Comparison of ENCODE assay signal across 16 mouse cellular contexts in genomic region chr3:121277557-121277956, GRCm38 (mm10). TPM values are rescaled to one million over a fixed set of nuclear protein-coding genes. Genes with fewer than 3 reads are reported as not detected.
DNase-seq lines count a peak whose midpoint lies in the region; ATAC-seq and TF ChIP-seq lines count a peak whose summit lies in the region.
"Had no signal": no experiment of that assay in that cellular context is flagged by ENCODE, and none has a peak within 500 bp of the region (broad histone marks: within the 10 kb centered on the region; RNA-seq: fewer than 3 reads in every experiment).

No protein-coding gene starts in this region.

- peaks cover 6% of the 10 kb centered on the region; the same call in 1 of the 2 replicates for H3K27me3 ChIP-seq in heart, embryonic 12.5 days (replicated peaks)
- H3K27me3 ChIP-seq in midbrain, postnatal 0 days (ENCODE audit: insufficient read depth, low read length): no peaks in the 10 kb centered on the region
- no peaks in the 10 kb centered on the region for H3K27me3 ChIP-seq in midbrain, embryonic 15.5 days (replicated peaks)
- no peaks in the 10 kb centered on the region for H3K27me3 ChIP-seq in forebrain, embryonic 12.5 days
- no peaks in the 10 kb centered on the region for H3K27me3 ChIP-seq in hindbrain, embryonic 14.5 days (ENCODE audit: control insufficient read depth, insufficient read depth, low read length)
- H3K27me3 ChIP-seq: embryonic facial prominence, embryonic 13.5 days; lung, embryonic 15.5 days; neural tube, embryonic 15.5 days had no signal

- no peak for ATAC-seq in heart, embryonic 12.5 days (ENCODE audit: insufficient number of reproducible peaks, low FRiP score)
- no peak for ATAC-seq in midbrain, postnatal 0 days (ENCODE audit: low FRiP score)
- ATAC-seq in midbrain, embryonic 15.5 days (replicated peaks): no peak
- no peak for ATAC-seq in forebrain, embryonic 12.5 days (ENCODE audit: low FRiP score)
- ATAC-seq in hindbrain, embryonic 14.5 days (ENCODE audit: low FRiP score): no peak

- peaks cover 5% of the 10 kb centered on the region; the same call in 1 of the 2 replicates for H3K4me1 ChIP-seq in heart, embryonic 12.5 days (replicated peaks)
- no peaks in the 10 kb centered on the region for H3K4me1 ChIP-seq in midbrain, postnatal 0 days (ENCODE audit: insufficient read depth, low read length)
- no peaks in the 10 kb centered on the region for H3K4me1 ChIP-seq in midbrain, embryonic 15.5 days
- no peaks in the 10 kb centered on the region for H3K4me1 ChIP-seq in forebrain, embryonic 12.5 days
- H3K4me1 ChIP-seq in hindbrain, embryonic 14.5 days (replicated peaks; ENCODE audit: control insufficient read depth, insufficient read depth, low read length): no peaks in the 10 kb centered on the region
- H3K4me1 ChIP-seq: embryonic facial prominence, embryonic 13.5 days; hindbrain, embryonic 10.5 days; neural tube, embryonic 15.5 days had no signal

- no peak overlapping the region for H3K9ac ChIP-seq in heart, embryonic 12.5 days
- H3K9ac ChIP-seq in midbrain, postnatal 0 days (replicated peaks; ENCODE audit: low read length, poor library complexity, severe bottlenecking): no peak overlapping the region
- H3K9ac ChIP-seq in midbrain, embryonic 15.5 days: no peak overlapping the region
- no peak overlapping the region for H3K9ac ChIP-seq in forebrain, embryonic 12.5 days
- H3K9ac ChIP-seq in hindbrain, embryonic 14.5 days: no peak overlapping the region
- H3K9ac ChIP-seq: embryonic facial prominence, embryonic 13.5 days; lung, embryonic 15.5 days; neural tube, embryonic 15.5 days had no signal

- WGBS in heart, embryonic 12.5 days: 78% methylated on average over 4 of the region's 4 CpGs
- WGBS in midbrain, postnatal 0 days: 89% methylated on average over 4 of the region's 4 CpGs
- WGBS in midbrain, embryonic 15.5 days: 75% methylated on average over 4 of the region's 4 CpGs
- WGBS in forebrain, embryonic 12.5 days: 87% methylated on average over 4 of the region's 4 CpGs
- WGBS in hindbrain, embryonic 14.5 days: 86% methylated on average over 4 of the region's 4 CpGs

- no peak overlapping the region for H3K4me2 ChIP-seq in heart, embryonic 12.5 days
- no peak overlapping the region for H3K4me2 ChIP-seq in midbrain, postnatal 0 days (ENCODE audit: low read depth, low read length, poor library complexity, severe bottlenecking)
- H3K4me2 ChIP-seq in midbrain, embryonic 15.5 days: no peak overlapping the region
- H3K4me2 ChIP-seq in forebrain, embryonic 12.5 days: no peak overlapping the region
- no peak overlapping the region for H3K4me2 ChIP-seq in hindbrain, embryonic 14.5 days (replicated peaks)
- H3K4me2 ChIP-seq: embryonic facial prominence, embryonic 13.5 days; lung, embryonic 15.5 days; neural tube, embryonic 15.5 days had no signal

- DNase-seq in heart, adult 18-20 months: peak; percentile 75
- DNase-seq in midbrain, postnatal 0 days (ENCODE audit: low spot score): peak; percentile 62
- peak; percentile 29 to 36 for DNase-seq in heart, postnatal 36 days
- no peak for DNase-seq in hindbrain, embryonic 14.5 days (ENCODE audit: low spot score)
- DNase-seq in layer of hippocampus, adult 8-10 months (ENCODE audit: low spot score in 2 of 2): no peak
- DNase-seq: adrenal gland, adult 8-10 months; kidney, adult 18-20 months; thymus, adult 2 months had no signal

- no peak overlapping the region for H3K27ac ChIP-seq in heart, embryonic 12.5 days (ENCODE audit: poor library complexity, severe bottlenecking)
- no peak overlapping the region for H3K27ac ChIP-seq in midbrain, postnatal 0 days (ENCODE audit: low read depth, low read length)
- no peak overlapping the region for H3K27ac ChIP-seq in midbrain, embryonic 15.5 days
- H3K27ac ChIP-seq in forebrain, embryonic 12.5 days: no peak overlapping the region
- H3K27ac ChIP-seq in hindbrain, embryonic 14.5 days: no peak overlapping the region
- H3K27ac ChIP-seq: embryonic facial prominence, embryonic 13.5 days; hindbrain, embryonic 10.5 days; layer of hippocampus, adult 2 months; lung, embryonic 15.5 days; neural tube, embryonic 15.5 days had no signal

- TF ChIP-seq CTCF in midbrain, postnatal 0 days (IDR thresholded peaks at IDR 0.05): no peak

- H3K9me3 ChIP-seq in heart, embryonic 12.5 days (replicated peaks): no peaks in the 10 kb centered on the region
- H3K9me3 ChIP-seq in midbrain, postnatal 0 days (ENCODE audit: low read length): no peaks in the 10 kb centered on the region
- H3K9me3 ChIP-seq in midbrain, embryonic 15.5 days: no peaks in the 10 kb centered on the region
- H3K9me3 ChIP-seq in forebrain, embryonic 12.5 days: no peaks in the 10 kb centered on the region
- no peaks in the 10 kb centered on the region for H3K9me3 ChIP-seq in hindbrain, embryonic 14.5 days (ENCODE audit: control insufficient read depth, low read length)
- H3K9me3 ChIP-seq: embryonic facial prominence, embryonic 13.5 days; hindbrain, embryonic 10.5 days; lung, embryonic 15.5 days; neural tube, embryonic 15.5 days had no signal

- H3K36me3 ChIP-seq in heart, embryonic 12.5 days: no peaks in the 10 kb centered on the region
- no peaks in the 10 kb centered on the region for H3K36me3 ChIP-seq in midbrain, postnatal 0 days (ENCODE audit: insufficient read depth, low read length)
- H3K36me3 ChIP-seq in midbrain, embryonic 15.5 days (replicated peaks): no peaks in the 10 kb centered on the region
- H3K36me3 ChIP-seq in forebrain, embryonic 12.5 days (replicated peaks): no peaks in the 10 kb centered on the region
- H3K36me3 ChIP-seq in hindbrain, embryonic 14.5 days (replicated peaks; ENCODE audit: control insufficient read depth, insufficient read depth): no peaks in the 10 kb centered on the region
- H3K36me3 ChIP-seq: embryonic facial prominence, embryonic 13.5 days; hindbrain, embryonic 10.5 days; lung, embryonic 15.5 days; neural tube, embryonic 15.5 days had no signal

- intact Hi-C loops in heart, postnatal 36 days (cut with DNase I): no loop called here

- no peak overlapping the region for H3K4me3 ChIP-seq in heart, embryonic 12.5 days
- no peak overlapping the region for H3K4me3 ChIP-seq in midbrain, postnatal 0 days (ENCODE audit: low read depth, low read length)
- no peak overlapping the region for H3K4me3 ChIP-seq in midbrain, embryonic 15.5 days
- H3K4me3 ChIP-seq in forebrain, embryonic 12.5 days (replicated peaks): no peak overlapping the region
- H3K4me3 ChIP-seq in hindbrain, embryonic 14.5 days (replicated peaks; ENCODE audit: low read length): no peak overlapping the region
- H3K4me3 ChIP-seq: embryonic facial prominence, embryonic 13.5 days; hindbrain, embryonic 10.5 days; layer of hippocampus, adult 2 months; lung, embryonic 15.5 days; neural tube, embryonic 15.5 days had no signal

RNA-seq across cellular contexts. Expression of gene Tmem56, which starts 5.3 kb away (rescaled TPM):
- total RNA-seq in heart, adult 18-20 months (2021): 1 to 10 TPM; 1.3 to 1.7 TPM
- 1.4 and 2.3 TPM in 2 replicates for polyA plus RNA-seq in heart, embryonic 12.5 days (2016; fragmentation: Nextera tagmentation; extraction: Ambion mirVana)
- 12.2 and 15.0 TPM in 2 replicates for total RNA-seq in midbrain, postnatal 0 days (2014; rRNA removed)
- 2.9 and 3.3 TPM in 2 replicates for polyA plus RNA-seq in midbrain, postnatal 0 days (2015; fragmentation: Nextera tagmentation; extraction: Ambion mirVana)
- polyA plus RNA-seq in midbrain, embryonic 15.5 days (2015; fragmentation: Nextera tagmentation; extraction: Ambion mirVana): 2.2 and 3.0 TPM in 2 replicates
- total RNA-seq in heart, postnatal 36 days (2021): 1 to 10 TPM in 1 of 2 experiments, under 1 TPM in 1; 0.92 to 1.4 TPM
- 2.6 and 3.2 TPM in 2 replicates for polyA plus RNA-seq in forebrain, embryonic 12.5 days (2016; fragmentation: Nextera tagmentation; extraction: Ambion mirVana)
- 4.3 and 5.0 TPM in 2 replicates for polyA plus RNA-seq in hindbrain, embryonic 14.5 days (2014; fragmentation: Nextera tagmentation; extraction: Ambion mirVana)
- total RNA-seq in layer of hippocampus, adult 8-10 months (2022): 10 to 100 TPM; 27.8 to 41.1 (median 33.5) TPM

RNA-seq across cellular contexts. Expression of gene Alg14, which starts 14.0 kb away (rescaled TPM):
- total RNA-seq in heart, adult 18-20 months (2021): 10 to 100 TPM; 12.4 to 13.5 TPM
- 36.4 and 39.5 TPM in 2 replicates for polyA plus RNA-seq in heart, embryonic 12.5 days (2016; fragmentation: Nextera tagmentation; extraction: Ambion mirVana)
- total RNA-seq in midbrain, postnatal 0 days (2014; rRNA removed): 18.5 and 18.8 TPM in 2 replicates
- 26.0 and 31.1 TPM in 2 replicates for polyA plus RNA-seq in midbrain, postnatal 0 days (2015; fragmentation: Nextera tagmentation; extraction: Ambion mirVana)
- polyA plus RNA-seq in midbrain, embryonic 15.5 days (2015; fragmentation: Nextera tagmentation; extraction: Ambion mirVana): 33.3 and 38.2 TPM in 2 replicates
- 10 to 100 TPM; 11.9 to 13.4 TPM for total RNA-seq in heart, postnatal 36 days (2021)
- 30.1 and 31.5 TPM in 2 replicates for polyA plus RNA-seq in forebrain, embryonic 12.5 days (2016; fragmentation: Nextera tagmentation; extraction: Ambion mirVana)
- 35.0 and 47.1 TPM in 2 replicates for polyA plus RNA-seq in hindbrain, embryonic 14.5 days (2014; fragmentation: Nextera tagmentation; extraction: Ambion mirVana)
- total RNA-seq in layer of hippocampus, adult 8-10 months (2022): 10 to 100 TPM; 11.3 to 14.0 (median 12.9) TPM

Comparison
In these comparisons a context has a peak if more than half of its experiments do, and no peak if none do; other contexts are left out.
1. DNase-seq: peak in heart, adult 18-20 months (2 of 2), midbrain, postnatal 0 days (single experiment) and heart, postnatal 36 days (2 of 2); none in hindbrain, embryonic 14.5 days (single experiment) and layer of hippocampus, adult 8-10 months (0 of 2).